Mouse (Mus musculus): Measurements from ENCODE around the gene Rhox3f.
"Not testable (repeated sequence)": the region's sequence is repeated elsewhere in the genome, so short reads cannot be mapped to it uniquely, and the experiment has no call there.

The Rhox3f gene

GRCm38 (mm10) chrX:37580692-37581091 is at the start of gene Rhox3f:
TSS of gene Rhox3f (plus strand) at chrX:37580992.
- not testable (repeated sequence) for DNase-seq (ENCODE audit: low read depth, low spot score)

GRCm38 (mm10) chrX:37541719-37542118 is 39.1 kb upstream of the Rhox3f start, which contains the start of gene Rhox3e:
TSS of gene Rhox3e (plus strand) at chrX:37542019.
- not testable (repeated sequence) for DNase-seq (ENCODE audit: low read depth, low spot score)

GRCm38 (mm10) chrX:37557112-37557511 is 23.7 kb upstream of the Rhox3f start, which contains the start of gene Rhox4e:
TSS of gene Rhox4e (plus strand) at chrX:37557412.
- not testable (repeated sequence) for DNase-seq (ENCODE audit: low read depth, low spot score)

- not testable (repeated sequence) for DNase-seq (ENCODE audit: low read depth, low spot score)
These were observed 9.7 kb upstream of the Rhox3f start, which contains the start of gene Rhox2f for GRCm38 (mm10) chrX:37571105-37571504. TSS of gene Rhox2f (plus strand) at chrX:37571405.

- DNase-seq (ENCODE audit: low read depth, low spot score) = peak; percentile 84
These were observed 8.2 kb upstream of the Rhox3f start for GRCm38 (mm10) chrX:37572638-37573037.

- not testable (repeated sequence) for DNase-seq (ENCODE audit: low read depth, low spot score)
These were observed 26.8 kb downstream of the Rhox3f start, which contains the start of gene Rhox4f for GRCm38 (mm10) chrX:37607604-37608003. TSS of gene Rhox4f (minus strand) at chrX:37607704.

GRCm38 (mm10) chrX:37628512-37628911 is 47.7 kb downstream of the Rhox3f start, which contains the start of gene Rhox3g:
TSS of gene Rhox3g (minus strand) at chrX:37628612.
- DNase-seq (ENCODE audit: low read depth, low spot score) = not testable (repeated sequence)
